Mouse (Mus musculus) urinary bladder, postnatal 0 days (tissue): ENCODE measurements around the gene Lrrc31. TPM values are rescaled to one million over a fixed set of nuclear protein-coding genes. Genes with fewer than 3 reads are reported as not detected.

Experiments used
- polyA plus RNA-seq: library from polyadenylated mRNA; unstranded; fragments of >200 nt; fragmentation: Nextera tagmentation; extraction: Ambion mirVana; gene quantifications from 2 replicates; pipeline ENCODE4 v1.2.1, GENCODE M21; 2015

Lrrc31 gene
- 0.17 TPM in 1 of 2 replicates, not detected in the other for polyA plus RNA-seq

DNA sequence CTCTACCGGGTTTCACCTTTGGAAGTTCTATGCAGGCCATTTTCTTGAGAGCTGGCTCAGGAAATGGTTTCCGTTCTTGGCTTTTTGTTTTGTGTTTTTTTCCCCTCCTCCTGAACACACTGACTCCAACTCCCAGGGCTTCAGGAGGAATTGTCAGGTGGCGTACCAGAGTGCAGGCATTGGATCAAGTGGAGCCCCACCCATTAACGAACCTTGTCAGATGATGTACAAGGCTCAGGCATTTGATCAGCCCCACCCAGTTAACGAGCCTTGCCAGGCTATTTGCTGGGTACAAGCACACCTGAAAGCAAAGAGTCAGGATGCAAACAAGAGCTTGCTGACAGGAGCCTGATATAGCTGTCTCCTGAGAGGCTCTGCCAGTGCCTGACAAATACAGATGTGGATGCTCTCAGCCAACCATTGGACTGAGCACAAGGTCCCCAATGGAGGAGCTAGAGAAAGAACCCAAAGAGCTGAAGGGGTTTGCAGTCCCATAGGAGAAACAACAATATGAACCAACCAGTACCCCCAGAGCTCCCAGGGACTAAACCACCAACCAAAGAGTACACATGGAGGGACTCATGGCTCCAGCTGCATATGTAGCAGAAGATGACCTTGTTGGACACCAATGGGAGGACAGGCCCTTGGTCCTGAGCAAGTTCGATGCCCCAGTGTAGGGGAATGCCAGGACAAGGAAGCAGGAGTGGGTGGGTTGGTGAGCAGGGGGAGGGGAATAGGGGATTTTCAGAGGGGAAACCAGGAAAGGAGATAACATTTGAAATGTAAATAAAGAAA, at the start of gene Lrrc31:
Lrrc31 (minus strand) TSS at position 133 of the 795 bp plus-strand sequence.

DNA sequence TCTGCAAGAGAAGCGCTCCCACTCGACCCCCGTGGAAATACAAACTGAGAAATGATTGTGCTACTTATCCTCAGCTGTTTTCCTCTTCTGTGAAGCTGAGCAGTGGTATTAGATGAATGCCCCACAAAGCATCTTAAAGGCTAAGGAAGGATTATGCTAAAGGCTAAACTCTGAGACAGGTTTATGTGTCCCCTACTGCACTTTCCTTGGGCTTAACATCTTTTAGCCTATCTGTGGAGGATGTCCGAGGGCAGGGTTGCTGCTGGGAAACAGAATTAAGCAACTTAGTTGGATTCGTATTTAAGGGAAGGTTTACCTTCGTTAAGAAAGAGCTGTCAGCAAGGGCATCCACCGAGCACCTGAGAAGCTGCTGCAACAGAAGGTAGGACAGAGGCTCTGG, 46.4 kb upstream of the Lrrc31 start, which contains the start of gene Samd7:
Samd7 (plus strand) TSS at position 288 of the 400 bp plus-strand sequence.

DNA sequence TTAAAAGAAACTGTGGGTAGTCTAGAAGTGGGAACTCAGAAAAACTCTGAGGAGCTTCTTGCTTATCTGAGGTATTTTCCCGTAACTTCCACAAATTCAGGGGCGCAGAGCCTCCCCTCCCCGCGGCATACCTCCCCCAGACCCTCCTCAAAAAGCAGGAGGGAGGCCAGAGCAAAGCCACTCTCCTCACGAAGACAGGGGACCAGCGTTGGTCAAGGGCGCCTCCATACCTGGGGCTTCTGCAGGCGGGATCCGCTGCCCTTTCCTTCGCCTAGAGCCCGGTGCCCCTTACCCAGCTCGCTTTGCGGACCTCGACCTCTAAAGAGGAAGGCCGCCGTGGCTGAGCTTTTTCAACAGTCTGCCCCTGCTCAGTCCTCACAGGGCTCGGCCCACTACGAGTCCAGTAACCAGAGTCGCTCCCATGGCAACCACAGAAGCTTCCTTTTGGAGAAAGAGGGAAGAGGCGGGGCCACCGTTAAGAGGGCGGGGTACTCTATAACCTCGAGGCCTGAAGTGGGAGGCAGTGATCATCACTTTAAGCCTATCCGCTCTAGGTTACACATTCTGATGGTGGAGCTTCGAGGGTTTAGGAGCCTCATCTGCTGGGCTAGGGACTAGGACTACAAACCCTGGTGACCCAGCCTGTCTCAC, 52.1 kb downstream of the Lrrc31 start, which contains the start of gene Lrrc34:
Lrrc34 (minus strand) TSS at position 430 of the 651 bp plus-strand sequence.

DNA sequence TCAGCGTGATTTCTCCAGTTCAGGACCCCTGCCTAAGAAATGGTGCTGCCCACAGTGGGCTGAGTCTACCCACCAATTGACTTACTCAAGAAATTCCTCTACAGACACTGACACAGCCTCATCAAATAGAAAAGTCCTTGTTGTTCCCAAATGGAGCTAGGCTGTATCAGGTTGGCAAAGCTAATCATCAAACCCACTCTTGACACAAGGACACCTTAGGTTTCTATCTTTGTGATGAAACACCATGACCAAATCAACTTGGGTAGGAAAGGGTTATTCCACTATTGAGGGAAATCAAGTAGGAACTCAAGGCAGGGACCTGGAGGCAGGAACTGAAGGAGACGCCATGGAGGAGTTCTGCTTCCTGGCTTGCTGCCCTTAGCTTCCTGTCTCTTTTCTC, 55.4 kb downstream of the Lrrc31 start, which contains the start of gene Lrriq4:
Lrriq4 (plus strand) TSS at position 301 of the 400 bp plus-strand sequence.

Other genes with a start within 250 kb of the Lrrc31 start
- 11.1 and 12.8 TPM in 2 replicates for gene Mecom, start 151.8 kb downstream of the Lrrc31 start, polyA plus RNA-seq
- gene Actrt3, start 99.9 kb downstream of the Lrrc31 start, polyA plus RNA-seq, result not detected in 2 replicates
- 13.7 and 14.3 TPM in 2 replicates for gene Mynn, start 97.8 kb downstream of the Lrrc31 start, polyA plus RNA-seq
- not detected in 2 replicates for gene Lrriq4, start 55.3 kb downstream of the Lrrc31 start, polyA plus RNA-seq
- 0.42 and 0.62 TPM in 2 replicates for gene Lrrc34, start 52.0 kb downstream of the Lrrc31 start, polyA plus RNA-seq
- not detected in 2 replicates for gene Samd7, start 46.5 kb upstream of the Lrrc31 start, polyA plus RNA-seq
- 69.5 and 89.2 TPM in 2 replicates for gene Sec62, start 93.0 kb upstream of the Lrrc31 start, polyA plus RNA-seq
- 13.7 TPM in 2 replicates for gene Gpr160, start 156.1 kb upstream of the Lrrc31 start, polyA plus RNA-seq